Mouse (Mus musculus) c-Kit-positive CD71-negative TER-119-negative erythroid progenitor cells, embryonic 14.5 days (primary cell): ENCODE data around the gene Myo3b.

Experiments
- DNase-seq: peaks from one replicate; pipeline ENCODE4 v3.0.0-alpha.2; 2013; ENCODE audit warnings: low read depth

Myo3b gene

GRCm38 (mm10) chr2:70128590-70128989 lies 89.7 kb downstream of the Myo3b start:
- DNase-seq, result no peak

- DNase-seq, result no peak
These were observed 90.6 kb downstream of the Myo3b start for GRCm38 (mm10) chr2:70129566-70129965.

GRCm38 (mm10) chr2:70133281-70133680 lies 94.4 kb downstream of the Myo3b start:
- no peak for DNase-seq

DNA sequence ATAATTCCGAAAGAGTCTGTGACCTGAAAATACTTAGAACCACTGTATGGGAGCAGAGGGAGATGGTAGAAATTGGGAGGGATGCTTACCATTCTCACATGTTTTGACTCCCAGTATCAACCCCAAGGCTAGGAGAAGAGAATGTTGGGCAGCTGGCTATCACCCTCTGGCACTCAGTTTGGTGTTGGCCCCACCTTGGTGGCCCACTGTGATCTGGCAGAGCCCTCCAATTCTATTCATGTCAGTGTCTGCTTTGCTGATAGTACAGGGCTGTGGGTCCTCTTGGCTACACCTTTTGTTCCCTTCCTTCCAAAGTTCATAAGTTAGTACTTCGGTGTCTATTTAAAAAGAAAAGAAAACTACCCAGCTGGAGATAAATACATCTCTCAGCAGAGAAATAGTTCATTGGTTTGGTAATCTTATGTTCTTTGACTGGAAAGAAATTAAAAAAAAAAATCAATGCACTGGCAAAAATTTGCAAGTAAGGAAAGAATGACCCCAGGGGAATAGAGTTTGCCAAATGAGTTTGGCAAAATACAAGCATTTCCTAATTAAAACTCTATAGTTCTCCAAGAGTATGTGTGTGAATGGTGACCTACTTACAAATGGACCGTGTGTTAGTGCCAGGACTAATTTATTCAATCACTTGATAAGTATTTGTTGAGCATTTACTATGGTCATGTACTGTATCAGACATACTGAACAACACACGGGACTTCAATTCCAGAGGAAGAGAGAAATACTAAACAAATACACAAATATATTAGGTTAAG lies 98.5 kb downstream of the Myo3b start:
- DNase-seq, result no peak

DNA sequence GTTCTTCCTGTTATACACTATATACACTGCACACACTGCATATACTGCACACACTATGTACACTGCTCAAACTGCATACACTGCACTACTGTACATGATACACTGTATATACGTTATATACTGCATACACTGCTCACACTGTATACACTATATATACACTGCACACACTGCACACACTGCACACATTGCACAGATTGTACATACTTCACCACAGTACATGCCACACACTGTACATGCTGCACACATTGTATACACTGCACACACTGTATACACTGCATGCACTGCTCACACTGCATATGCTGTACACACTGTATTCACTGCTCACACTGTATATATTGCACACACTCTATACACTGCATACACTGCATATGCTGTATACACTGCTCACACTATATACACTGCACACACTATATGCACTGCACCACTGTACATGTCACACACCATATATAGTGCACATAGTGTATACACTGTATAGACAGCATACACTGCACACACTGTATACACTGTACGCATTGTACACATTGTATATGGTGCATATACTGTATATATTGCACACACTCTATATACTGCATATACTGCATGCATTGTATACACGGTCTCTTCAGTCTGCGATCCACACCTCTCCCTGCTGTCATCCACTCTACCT lies 104.7 kb downstream of the Myo3b start:
- no peak for DNase-seq

- DNase-seq, result peak; percentile 7
These were observed 108.2 kb downstream of the Myo3b start for GRCm38 (mm10) chr2:70146993-70147581.

DNA sequence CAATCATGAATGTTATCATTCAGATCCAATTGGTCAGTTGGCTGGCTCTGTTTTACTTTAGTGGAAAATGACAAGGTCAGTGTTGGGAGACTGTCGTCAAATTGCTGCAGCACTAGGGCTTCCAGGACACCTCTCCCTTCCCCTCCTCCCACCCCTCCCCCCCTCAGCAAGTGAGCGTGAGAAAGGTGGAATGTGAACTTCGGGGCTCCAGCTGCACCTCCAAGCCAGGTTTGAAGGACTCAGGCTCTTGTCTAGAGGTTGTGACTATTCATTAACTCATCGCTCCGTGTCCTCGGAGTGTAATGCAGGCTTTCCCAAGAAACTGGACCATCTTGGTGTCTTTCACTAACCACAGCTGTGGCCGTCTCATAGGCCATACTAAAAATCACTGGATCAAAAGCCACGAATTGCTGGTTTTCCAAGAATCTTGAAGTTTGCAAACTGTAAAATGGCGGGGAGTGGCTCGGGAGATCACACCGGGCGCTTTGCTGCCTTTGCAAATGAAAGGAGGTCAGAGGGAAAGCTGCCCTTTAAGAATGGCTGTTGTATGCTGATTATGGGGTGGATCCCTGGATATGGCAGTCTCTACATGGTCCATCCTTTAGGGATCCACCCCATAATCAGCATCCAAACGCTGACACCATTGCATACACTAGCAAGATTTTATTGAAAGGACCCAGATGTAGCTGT lies 110.0 kb downstream of the Myo3b start:
- no peak for DNase-seq

DNA sequence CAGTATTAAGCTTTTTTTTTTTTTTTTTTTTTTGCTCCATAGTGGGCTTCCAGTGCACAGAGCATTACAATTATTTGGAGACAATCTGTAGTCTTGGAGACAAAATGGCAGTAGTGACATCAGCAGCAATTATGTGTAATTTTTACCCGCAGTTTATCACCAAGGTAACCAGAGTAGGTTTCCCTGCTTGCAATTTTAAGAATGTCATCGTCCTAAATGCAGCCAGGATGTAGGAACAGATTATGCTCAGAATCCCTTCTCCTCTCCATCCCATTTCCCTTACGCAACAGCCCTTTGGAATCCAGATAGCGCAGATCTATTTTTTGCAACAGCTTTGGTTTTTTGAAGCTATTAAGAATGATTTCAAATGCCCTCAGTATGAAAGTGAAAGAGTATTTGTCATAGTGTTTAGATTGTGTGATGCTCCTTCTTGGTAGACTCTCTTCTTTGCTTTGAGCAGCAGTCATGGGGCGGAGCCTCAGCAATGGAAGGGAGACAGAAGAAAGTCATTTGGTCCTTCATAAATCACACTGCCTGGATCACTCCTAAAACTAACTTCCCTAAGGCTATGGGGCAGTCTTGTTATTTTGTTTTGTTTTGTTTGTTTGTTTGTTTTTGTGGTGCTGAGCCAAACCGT lies 111.6 kb downstream of the Myo3b start:
- no peak for DNase-seq

DNA sequence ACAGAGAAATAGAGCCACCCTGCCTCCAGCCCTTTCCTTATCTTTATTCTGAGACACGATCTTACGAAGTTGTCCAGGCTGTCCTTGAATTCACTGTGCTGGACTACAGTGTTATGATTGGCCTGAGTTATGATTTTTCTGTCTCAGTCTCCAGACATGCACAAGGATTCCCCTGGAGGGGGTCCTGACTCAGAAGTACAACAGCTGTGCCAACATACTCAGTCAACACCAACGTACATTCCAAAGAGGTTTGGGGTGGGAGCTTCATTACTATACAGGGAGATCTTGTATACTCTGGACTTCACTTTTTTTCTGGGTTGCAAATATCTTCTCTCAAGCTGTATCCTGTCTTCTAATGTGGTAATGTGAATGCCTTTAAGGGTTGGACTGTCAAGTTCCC lies 113.0 kb downstream of the Myo3b start:
- DNase-seq, result no peak

DNA sequence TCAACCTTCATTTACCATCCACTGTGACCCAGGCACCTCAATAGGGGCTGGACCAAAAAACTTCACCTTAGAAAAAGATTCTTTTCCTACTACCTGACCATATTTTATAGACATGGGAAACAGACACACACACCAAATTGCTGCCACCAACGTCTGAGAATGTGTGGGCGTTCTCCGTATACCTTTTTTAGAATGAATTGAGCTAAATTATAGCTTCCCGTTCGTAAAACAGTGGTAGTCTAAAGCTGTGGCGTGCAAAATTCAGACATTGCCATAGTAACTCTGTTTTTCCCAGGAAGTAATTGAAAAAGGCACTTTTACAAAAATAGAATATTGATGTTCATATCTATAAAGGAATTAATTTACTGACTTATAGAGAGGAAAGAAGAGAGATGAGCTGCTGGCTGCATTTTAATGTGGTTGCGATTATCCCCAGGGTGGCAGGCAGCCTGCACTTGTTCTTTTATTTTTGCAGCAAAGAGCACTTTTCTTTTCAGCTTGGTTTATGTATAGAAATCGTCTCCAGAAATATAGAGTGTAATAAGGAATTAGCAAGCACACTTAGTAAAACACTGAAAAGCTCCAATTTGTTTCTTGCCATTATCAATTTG lies 116.4 kb downstream of the Myo3b start:
- no peak for DNase-seq

GRCm38 (mm10) chr2:70159543-70159942 lies 120.6 kb downstream of the Myo3b start:
- DNase-seq, result no peak

- no peak for DNase-seq
These were observed 127.3 kb downstream of the Myo3b start for GRCm38 (mm10) chr2:70166231-70166630.

- DNase-seq, result no peak
These were observed 129.3 kb downstream of the Myo3b start for GRCm38 (mm10) chr2:70167944-70168935.

- no peak for DNase-seq
These were observed 131.5 kb downstream of the Myo3b start for GRCm38 (mm10) chr2:70170469-70170868.

DNA sequence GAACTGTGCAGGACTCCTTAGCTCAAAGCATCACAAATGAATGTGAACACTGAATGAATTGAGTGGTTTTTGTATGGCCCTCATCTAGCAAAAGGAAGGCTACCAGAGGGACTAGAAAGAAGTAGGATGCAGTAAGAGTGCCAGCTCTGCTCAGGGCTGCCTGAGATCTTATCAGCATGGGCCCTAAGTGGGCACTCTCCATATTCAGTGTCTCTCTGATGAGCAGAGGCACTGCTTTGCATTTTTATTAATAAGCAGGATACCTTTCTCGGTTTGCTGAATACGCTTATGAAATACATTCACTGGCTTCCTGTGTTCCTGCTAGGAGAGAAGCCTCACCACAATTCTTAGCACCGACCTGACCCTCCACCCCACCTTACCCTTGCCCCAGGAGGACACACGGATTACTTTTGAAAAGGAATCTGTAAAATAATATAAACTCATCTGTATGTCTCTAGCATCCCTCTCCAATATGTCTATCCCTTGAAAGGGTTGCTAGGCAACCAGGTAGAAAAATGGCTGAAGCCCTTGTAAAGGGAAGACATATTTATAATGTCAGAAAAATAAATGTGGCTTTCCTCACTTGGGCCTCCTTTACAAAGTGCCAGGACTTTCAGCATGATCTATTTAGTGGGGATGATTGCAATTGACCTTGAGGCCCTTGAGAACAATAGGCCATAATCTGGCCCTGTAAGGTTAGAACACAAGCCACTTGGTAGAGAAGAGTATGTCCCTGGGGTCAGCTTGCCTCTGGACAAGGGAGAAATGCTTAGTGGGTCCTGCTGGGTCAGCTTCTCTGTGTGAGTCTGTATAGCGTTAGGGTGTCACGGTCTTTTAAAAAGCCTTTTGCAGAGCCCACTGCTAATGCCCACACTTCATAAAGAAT lies 138.1 kb downstream of the Myo3b start:
- no peak for DNase-seq

- DNase-seq, result no peak
These were observed 138.7 kb downstream of the Myo3b start for GRCm38 (mm10) chr2:70177709-70178030.

DNA sequence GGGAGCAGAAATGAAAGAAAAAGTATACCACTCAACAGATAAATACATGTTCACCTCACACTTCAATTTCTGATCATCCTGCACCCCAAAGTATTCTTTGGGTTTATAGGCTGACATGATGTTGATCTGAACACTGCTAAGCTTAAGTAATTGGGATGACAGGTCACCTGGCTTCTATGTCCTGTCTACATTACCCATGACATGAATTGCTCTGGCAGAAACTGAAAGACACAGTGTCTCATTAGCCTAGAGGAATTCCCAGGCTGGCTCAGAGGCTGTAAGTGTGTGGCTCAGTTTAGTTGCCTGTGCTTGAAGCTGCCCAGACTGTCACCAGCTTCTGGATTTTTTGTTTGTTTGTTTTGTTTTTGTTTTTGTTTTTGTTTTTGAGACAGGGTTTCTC lies 139.3 kb downstream of the Myo3b start:
- DNase-seq, result no peak

DNA sequence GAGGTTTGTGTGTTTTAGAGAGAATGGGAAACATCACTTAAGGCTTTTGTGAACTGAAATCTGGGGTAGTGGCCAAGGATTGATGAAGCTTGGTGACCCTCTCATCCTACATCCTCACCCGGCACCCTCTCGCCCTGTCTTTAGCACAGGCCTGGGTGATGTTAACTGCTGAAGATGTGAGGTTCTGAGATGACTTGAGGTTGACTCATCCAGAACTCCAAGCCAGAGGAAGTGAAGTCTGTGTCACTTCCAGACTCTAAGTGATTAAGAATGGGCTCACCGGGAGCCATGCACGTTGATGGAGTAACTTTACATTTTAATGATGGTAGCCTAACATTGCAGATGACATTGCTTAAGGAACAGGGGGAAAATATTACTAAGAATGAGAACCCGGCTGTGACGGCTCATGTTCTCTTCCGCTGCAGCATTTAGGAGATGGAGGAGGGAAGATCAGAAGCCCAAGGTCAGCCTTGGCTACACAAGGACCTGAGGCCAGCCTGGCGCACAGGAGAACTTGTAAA lies 143.3 kb downstream of the Myo3b start:
- no peak for DNase-seq

- no peak for DNase-seq
These were observed 148.1 kb downstream of the Myo3b start for GRCm38 (mm10) chr2:70187040-70187439.
